Mouse (Mus musculus): ENCODE measurements around the gene Ushbp1. TPM values are rescaled to one million over a fixed set of nuclear protein-coding genes. Genes with fewer than 3 reads are reported as not detected.
"Not testable (repeated sequence)": the region's sequence is repeated elsewhere in the genome, so short reads cannot be mapped to it uniquely, and the experiment has no call there.

The Ushbp1 gene
- polyA plus RNA-seq, 1 experiment from 2014 or later: 3.3 TPM

GRCm38 (mm10) chr8:71367529-71368176, 27.9 kb downstream of the Ushbp1 start:
- Histone ChIP-seq H3K27ac (ENCODE audit: low read depth, low read length) (peak overlapping the region; percentile 75; the same call in 1 of the 2 replicates), H3K9ac (ENCODE audit: low read length) (peak overlapping the region; percentile 74), H3K4me3 (ENCODE audit: low read depth, low read length) (peak overlapping the region; percentile 62), H3K9me3 (ENCODE audit: control insufficient read depth, low read length) (no peaks in the 10 kb centered on the region), H3K4me1 (ENCODE audit: control insufficient read depth, insufficient read depth, low read length) (peaks cover 9% of the 10 kb centered on the region), H3K27me3 (ENCODE audit: control insufficient read depth, insufficient read depth, low read length) (no peaks in the 10 kb centered on the region), H3K4me2 (peak overlapping the region; percentile 67), H3K36me3 (ENCODE audit: control insufficient read depth, insufficient read depth, low read length) (peaks cover 5% of the 10 kb centered on the region; the same call in 1 of the 2 replicates)
- ATAC-seq (ENCODE audit: low FRiP score) (peak; percentile 82; the same call in 1 of the 2 replicates), DNase-seq (ENCODE audit: low spot score, missing footprints) (peak; percentile 66)
- WGBS: 54% methylated on average over 17 of the region's 17 CpGs

GRCm38 (mm10) chr8:71366771-71367528, 28.7 kb downstream of the Ushbp1 start, which contains the start of gene Use1:
Use1 (plus strand) TSS chr8:71366848.
- ATAC-seq (ENCODE audit: low FRiP score): peak; percentile 76
- Histone ChIP-seq H3K9me3 (ENCODE audit: control insufficient read depth, low read length) (no peaks in the 10 kb centered on the region), H3K4me3 (ENCODE audit: low read depth, low read length) (peak within 1 kb of the TSS; percentile 62), H3K4me2 (peak within 1 kb of the TSS; percentile 67), H3K27ac (ENCODE audit: low read depth, low read length) (peak within 1 kb of the TSS; percentile 75), H3K36me3 (ENCODE audit: control insufficient read depth, insufficient read depth, low read length) (peaks cover 5% of the 10 kb centered on the region; the same call in 1 of the 2 replicates), H3K9ac (ENCODE audit: low read length) (peak within 1 kb of the TSS; percentile 74), H3K27me3 (ENCODE audit: control insufficient read depth, insufficient read depth, low read length) (no peaks in the 10 kb centered on the region), H3K4me1 (ENCODE audit: control insufficient read depth, insufficient read depth, low read length) (peaks cover 9% of the 10 kb centered on the region)
- WGBS: under 1% methylated on average over 56 of the region's 56 CpGs
- DNase-seq (ENCODE audit: low spot score, missing footprints): peak; percentile 99

GRCm38 (mm10) chr8:71358026-71358425, 37.6 kb downstream of the Ushbp1 start:
- Histone ChIP-seq H3K27ac (ENCODE audit: low read depth, low read length) (no peak overlapping the region), H3K4me3 (ENCODE audit: low read depth, low read length) (no peak overlapping the region), H3K9ac (ENCODE audit: low read length) (no peak overlapping the region), H3K36me3 (ENCODE audit: control insufficient read depth, insufficient read depth, low read length) (peaks cover 28% of the 10 kb centered on the region), H3K4me2 (no peak overlapping the region), H3K4me1 (ENCODE audit: control insufficient read depth, insufficient read depth, low read length) (no peaks in the 10 kb centered on the region), H3K27me3 (ENCODE audit: control insufficient read depth, insufficient read depth, low read length) (no peaks in the 10 kb centered on the region), H3K9me3 (ENCODE audit: control insufficient read depth, low read length) (no peaks in the 10 kb centered on the region)
- no peak for DNase-seq (ENCODE audit: low spot score, missing footprints)
- ATAC-seq (ENCODE audit: low FRiP score): no peak
- WGBS: 86% methylated on average over 3 of the region's 3 CpGs

- H3K9ac ChIP-seq (ENCODE audit: low read length): no peak overlapping the region
- no peaks in the 10 kb centered on the region for H3K9me3 ChIP-seq (ENCODE audit: control insufficient read depth, low read length)
- 93% methylated on average over 1 of the region's 1 CpGs for WGBS
- no peak overlapping the region for H3K27ac ChIP-seq (ENCODE audit: low read depth, low read length)
- ATAC-seq (ENCODE audit: low FRiP score) (no peak), DNase-seq (ENCODE audit: low spot score, missing footprints) (no peak)
- no peak overlapping the region for H3K4me3 ChIP-seq (ENCODE audit: low read depth, low read length)
- peaks cover 37% of the 10 kb centered on the region for H3K36me3 ChIP-seq (ENCODE audit: control insufficient read depth, insufficient read depth, low read length)
- H3K27me3 ChIP-seq (ENCODE audit: control insufficient read depth, insufficient read depth, low read length): no peaks in the 10 kb centered on the region
- no peaks in the 10 kb centered on the region for H3K4me1 ChIP-seq (ENCODE audit: control insufficient read depth, insufficient read depth, low read length)
- H3K4me2 ChIP-seq: no peak overlapping the region
Measured at GRCm38 (mm10) chr8:71351520-71351919, 44.1 kb downstream of the Ushbp1 start.

GRCm38 (mm10) chr8:71351117-71351516, 44.5 kb downstream of the Ushbp1 start:
- no peak for ATAC-seq (ENCODE audit: low FRiP score)
- no peak overlapping the region for H3K9ac ChIP-seq (ENCODE audit: low read length)
- no peak overlapping the region for H3K27ac ChIP-seq (ENCODE audit: low read depth, low read length)
- H3K4me1 ChIP-seq (ENCODE audit: control insufficient read depth, insufficient read depth, low read length): no peaks in the 10 kb centered on the region
- WGBS: 82% methylated on average over 3 of the region's 3 CpGs
- no peak overlapping the region for H3K4me2 ChIP-seq
- H3K27me3 ChIP-seq (ENCODE audit: control insufficient read depth, insufficient read depth, low read length): no peaks in the 10 kb centered on the region
- no peaks in the 10 kb centered on the region for H3K9me3 ChIP-seq (ENCODE audit: control insufficient read depth, low read length)
- H3K4me3 ChIP-seq (ENCODE audit: low read depth, low read length): no peak overlapping the region
- no peak for DNase-seq (ENCODE audit: low spot score, missing footprints)
- peaks cover 38% of the 10 kb centered on the region for H3K36me3 ChIP-seq (ENCODE audit: control insufficient read depth, insufficient read depth, low read length)

- DNase-seq (ENCODE audit: low spot score, missing footprints): no peak
- WGBS: 77% methylated on average over 1 of the region's 1 CpGs
- Histone ChIP-seq H3K9me3 (ENCODE audit: control insufficient read depth, low read length) (no peaks in the 10 kb centered on the region), H3K4me2 (no peak overlapping the region), H3K27ac (ENCODE audit: low read depth, low read length) (no peak overlapping the region), H3K36me3 (ENCODE audit: control insufficient read depth, insufficient read depth, low read length) (peaks cover 19% of the 10 kb centered on the region; the same call in 1 of the 2 replicates), H3K9ac (ENCODE audit: low read length) (no peak overlapping the region), H3K4me3 (ENCODE audit: low read depth, low read length) (no peak overlapping the region), H3K27me3 (ENCODE audit: control insufficient read depth, insufficient read depth, low read length) (no peaks in the 10 kb centered on the region), H3K4me1 (ENCODE audit: control insufficient read depth, insufficient read depth, low read length) (no peaks in the 10 kb centered on the region)
- no peak for ATAC-seq (ENCODE audit: low FRiP score)
Measured at GRCm38 (mm10) chr8:71346581-71346980, 49.0 kb downstream of the Ushbp1 start.

- ATAC-seq (ENCODE audit: low FRiP score) (0 out of 2 replicates have a peak, but pooled peaks have one; percentile 35), DNase-seq (ENCODE audit: low spot score, missing footprints) (no peak)
- Histone ChIP-seq H3K4me1 (ENCODE audit: control insufficient read depth, insufficient read depth, low read length) (no peaks in the 10 kb centered on the region), H3K9ac (ENCODE audit: low read length) (no peak overlapping the region), H3K27ac (ENCODE audit: low read depth, low read length) (no peak overlapping the region), H3K4me3 (ENCODE audit: low read depth, low read length) (no peak overlapping the region), H3K9me3 (ENCODE audit: control insufficient read depth, low read length) (no peaks in the 10 kb centered on the region), H3K36me3 (ENCODE audit: control insufficient read depth, insufficient read depth, low read length) (peaks cover 4% of the 10 kb centered on the region; the same call in 1 of the 2 replicates), H3K4me2 (no peak overlapping the region), H3K27me3 (ENCODE audit: control insufficient read depth, insufficient read depth, low read length) (no peaks in the 10 kb centered on the region)
- 72% methylated on average over 5 of the region's 5 CpGs for WGBS
Measured at GRCm38 (mm10) chr8:71340625-71341024, 55.0 kb downstream of the Ushbp1 start.

- ATAC-seq (ENCODE audit: low FRiP score); H3K9ac ChIP-seq (ENCODE audit: low read length); H3K9me3 ChIP-seq (ENCODE audit: control insufficient read depth, low read length); H3K27ac ChIP-seq (ENCODE audit: low read depth, low read length); H3K4me3 ChIP-seq (ENCODE audit: low read depth, low read length); H3K4me1 ChIP-seq (ENCODE audit: control insufficient read depth, insufficient read depth, low read length); DNase-seq (ENCODE audit: low spot score, missing footprints); H3K36me3 ChIP-seq (ENCODE audit: control insufficient read depth, insufficient read depth, low read length); H3K4me2 ChIP-seq; H3K27me3 ChIP-seq (ENCODE audit: control insufficient read depth, insufficient read depth, low read length): not testable (repeated sequence)
- WGBS: 96% methylated on average over 6 of the region's 6 CpGs
Measured at GRCm38 (mm10) chr8:71337834-71338233, 57.8 kb downstream of the Ushbp1 start.

Measured in midbrain, embryonic 11.5 days (tissue).